In genomic region chr3:88467116-88467824, GRCm38 (mm10) we compare ENCODE assay signal across 8 mouse cellular contexts. TPM values are rescaled to one million over a fixed set of nuclear protein-coding genes. Genes with fewer than 3 reads are reported as not detected.
A peak's percentile ranks its signal among the peaks of the same experiment; 100 is the strongest.
DNase-seq lines count a peak whose midpoint lies in the region; ATAC-seq lines count a peak whose summit lies in the region.

No protein-coding gene starts in this region.

- no peak overlapping the region for H3K4me2 ChIP-seq in midbrain, embryonic 12.5 days (replicated peaks)

- H3K27ac ChIP-seq in limb, embryonic 10.5 days, result no peak overlapping the region
- no peak overlapping the region for H3K27ac ChIP-seq in midbrain, embryonic 12.5 days (replicated peaks)

- WGBS in limb, embryonic 10.5 days, result 31% methylated on average over 16 of the region's 16 CpGs
- 27% methylated on average over 16 of the region's 16 CpGs for WGBS in midbrain, embryonic 12.5 days

- no peaks in the 10 kb centered on the region for H3K27me3 ChIP-seq in limb, embryonic 10.5 days (ENCODE audit: low read depth, poor library complexity, severe bottlenecking)
- 0 out of 2 replicates have a peak, but pooled peaks cover 12% of the 10 kb centered on the region for H3K27me3 ChIP-seq in midbrain, embryonic 12.5 days

- no peaks in the 10 kb centered on the region for H3K9me3 ChIP-seq in limb, embryonic 10.5 days (replicated peaks)
- H3K9me3 ChIP-seq in midbrain, embryonic 12.5 days, result no peaks in the 10 kb centered on the region

- peak; percentile 77 for DNase-seq in adrenal gland, adult 8-10 months
- DNase-seq in embryo, embryonic 11.5 days (ENCODE audit: low read depth, low spot score), result peak; percentile 82
- DNase-seq in heart, adult 18-20 months, result peak; percentile 86 to 97
- DNase-seq in kidney, adult 11 months, result peak; percentile 79
- DNase-seq in limb, embryonic 10.5 days (ENCODE audit: low spot score), result peak; percentile 96
- peak; percentile 98 for DNase-seq in right cerebral cortex, postnatal 4 days
- peak; percentile 73 for DNase-seq in yolk sac, embryonic 10.5 days (ENCODE audit: low spot score)

- H3K9ac ChIP-seq in midbrain, embryonic 12.5 days (replicated peaks), result no peak overlapping the region

- peak; percentile 82 for ATAC-seq in midbrain, embryonic 12.5 days (ENCODE audit: low FRiP score, low read depth)

- H3K36me3 ChIP-seq in limb, embryonic 10.5 days, result no peaks in the 10 kb centered on the region
- H3K36me3 ChIP-seq in midbrain, embryonic 12.5 days, result no peaks in the 10 kb centered on the region

- H3K4me3 ChIP-seq in limb, embryonic 10.5 days, result no peak overlapping the region
- no peak overlapping the region for H3K4me3 ChIP-seq in midbrain, embryonic 12.5 days

- H3K4me1 ChIP-seq in limb, embryonic 10.5 days, result peaks cover 9% of the 10 kb centered on the region; the same call in 1 of the 2 replicates
- 0 out of 2 replicates have a peak, but pooled peaks cover 2% of the 10 kb centered on the region for H3K4me1 ChIP-seq in midbrain, embryonic 12.5 days

RNA-seq across cellular contexts. Expression of gene Sema4a, which starts 6.3 kb away (rescaled TPM):
- 10 to 100 TPM; 12.2 to 14.0 (median 12.5) TPM for total RNA-seq in adrenal gland, adult 8-10 months (2022)
- 1 to 10 TPM; 4.4 to 5.9 TPM for total RNA-seq in heart, adult 18-20 months (2021)
- 4.7 and 6.7 TPM in 2 replicates for polyA plus RNA-seq in limb, embryonic 10.5 days (2016; fragmentation: Nextera tagmentation; extraction: Ambion mirVana)
- polyA plus RNA-seq in midbrain, embryonic 12.5 days (2016; fragmentation: Nextera tagmentation; extraction: Ambion mirVana), result 19.3 and 20.3 TPM in 2 replicates

RNA-seq across cellular contexts. Expression of gene Slc25a44, which starts 42.3 kb away (rescaled TPM):
- 10 to 100 TPM; 44.3 to 50.8 (median 47.0) TPM for total RNA-seq in adrenal gland, adult 8-10 months (2022)
- 10 to 100 TPM; 12.3 to 14.2 TPM for total RNA-seq in heart, adult 18-20 months (2021)
- 16.7 and 18.0 TPM in 2 replicates for polyA plus RNA-seq in limb, embryonic 10.5 days (2016; fragmentation: Nextera tagmentation; extraction: Ambion mirVana)
- 23.6 and 24.6 TPM in 2 replicates for polyA plus RNA-seq in midbrain, embryonic 12.5 days (2016; fragmentation: Nextera tagmentation; extraction: Ambion mirVana)

RNA-seq across cellular contexts. Expression of gene Lmna, which starts 42.5 kb away (rescaled TPM):
- 100 to 1,000 TPM in 3 of 4 experiments, 10 to 100 TPM in 1; 88.2 to 134 (median 124) TPM for total RNA-seq in adrenal gland, adult 8-10 months (2022)
- total RNA-seq in heart, adult 18-20 months (2021), result 100 to 1,000 TPM; 113 to 129 TPM
- polyA plus RNA-seq in limb, embryonic 10.5 days (2016; fragmentation: Nextera tagmentation; extraction: Ambion mirVana), result 9.2 and 14.5 TPM in 2 replicates
- polyA plus RNA-seq in midbrain, embryonic 12.5 days (2016; fragmentation: Nextera tagmentation; extraction: Ambion mirVana), result 34.3 and 42.8 TPM in 2 replicates

RNA-seq across cellular contexts. Expression of gene Pmf1, which starts 57.1 kb away (rescaled TPM):
- 10 to 100 TPM; 31.5 to 46.9 (median 34.3) TPM for total RNA-seq in adrenal gland, adult 8-10 months (2022)
- total RNA-seq in heart, adult 18-20 months (2021), result 10 to 100 TPM; 16.8 to 18.3 TPM
- 197 and 220 TPM in 2 replicates for polyA plus RNA-seq in limb, embryonic 10.5 days (2016; fragmentation: Nextera tagmentation; extraction: Ambion mirVana)
- 100.0 and 101 TPM in 2 replicates for polyA plus RNA-seq in midbrain, embryonic 12.5 days (2016; fragmentation: Nextera tagmentation; extraction: Ambion mirVana)
